Mouse (Mus musculus): ENCODE measurements around the gene Fam114a1.

Gene Fam114a1

GRCm38 (mm10) chr5:65006011-65006491 lies 36.2 kb downstream of the Fam114a1 start:
- DNase-seq: peak; percentile 63

DNA sequence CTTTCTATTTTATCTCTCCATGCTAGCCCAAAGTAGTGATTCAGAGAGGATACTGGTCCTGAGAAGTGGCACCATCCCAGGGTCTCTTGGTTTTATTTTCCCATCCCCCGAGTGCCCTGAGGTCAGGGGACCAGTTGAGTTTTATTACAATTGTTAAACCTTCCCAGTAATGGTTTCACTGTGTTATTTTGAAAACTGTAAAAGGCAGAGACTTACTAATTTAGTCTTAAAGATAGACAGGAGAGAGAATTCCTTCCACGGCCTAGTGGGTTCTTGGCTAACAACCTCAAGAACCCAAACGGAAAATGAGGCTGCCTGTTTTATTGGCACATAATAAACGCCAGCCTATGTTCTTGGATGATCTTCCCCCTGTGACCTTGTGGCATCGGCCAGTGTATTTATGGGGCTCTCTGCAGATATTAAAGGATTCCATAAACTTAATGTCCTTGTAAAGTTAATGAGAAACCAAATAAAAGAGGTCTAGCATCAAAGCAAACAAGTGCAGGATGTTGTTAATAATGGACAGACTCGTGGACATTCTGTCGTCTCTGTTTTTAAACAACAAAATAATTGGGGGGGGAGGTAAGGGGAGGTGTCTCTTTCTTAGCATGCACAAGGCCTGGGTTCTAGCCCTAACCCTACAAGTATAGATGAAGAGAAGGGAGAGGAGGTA lies 42.2 kb downstream of the Fam114a1 start:
- DNase-seq: no peak

DNA sequence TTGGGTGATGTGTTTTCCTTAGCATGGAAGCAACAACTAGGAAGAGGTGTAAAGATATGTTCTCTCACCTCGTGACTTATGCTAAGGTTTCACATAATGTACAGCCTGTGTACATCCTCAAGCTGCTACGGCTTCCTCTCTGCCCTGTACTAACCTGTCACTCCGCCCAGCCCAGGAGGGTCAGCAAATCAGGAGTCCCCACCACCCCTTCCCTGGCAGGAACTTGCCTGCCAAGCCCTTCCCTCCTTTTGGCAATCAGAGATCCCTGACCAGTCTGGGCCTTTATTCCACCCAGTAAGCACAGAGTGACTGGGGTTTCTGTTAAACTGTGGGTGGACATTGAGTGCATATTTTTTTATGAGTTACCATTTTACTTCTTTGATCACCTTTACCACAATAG lies 45.6 kb downstream of the Fam114a1 start:
- no peak for DNase-seq

DNA sequence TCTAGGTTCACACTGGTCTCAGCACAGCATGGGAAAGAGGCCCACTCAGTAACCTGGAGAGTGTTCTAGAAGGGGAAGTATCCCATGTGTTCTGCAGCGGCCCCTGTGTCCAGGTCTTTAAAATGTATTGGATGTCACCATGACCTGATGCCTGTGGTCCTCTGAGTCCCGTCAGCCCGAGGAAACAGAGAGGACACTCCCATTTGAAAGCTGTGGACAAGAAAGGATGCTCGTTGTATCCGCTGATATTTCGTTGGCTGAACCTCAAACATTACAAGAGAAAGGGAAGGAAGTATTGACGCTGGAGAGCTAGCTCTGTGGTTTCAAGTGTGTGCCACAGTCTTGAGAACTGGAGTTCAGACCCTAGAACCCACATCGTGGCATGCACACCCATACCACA lies 49.2 kb downstream of the Fam114a1 start:
- no peak for DNase-seq

- DNase-seq: peak; percentile 30
These were observed 50.0 kb downstream of the Fam114a1 start for GRCm38 (mm10) chr5:65019823-65020222.

DNA sequence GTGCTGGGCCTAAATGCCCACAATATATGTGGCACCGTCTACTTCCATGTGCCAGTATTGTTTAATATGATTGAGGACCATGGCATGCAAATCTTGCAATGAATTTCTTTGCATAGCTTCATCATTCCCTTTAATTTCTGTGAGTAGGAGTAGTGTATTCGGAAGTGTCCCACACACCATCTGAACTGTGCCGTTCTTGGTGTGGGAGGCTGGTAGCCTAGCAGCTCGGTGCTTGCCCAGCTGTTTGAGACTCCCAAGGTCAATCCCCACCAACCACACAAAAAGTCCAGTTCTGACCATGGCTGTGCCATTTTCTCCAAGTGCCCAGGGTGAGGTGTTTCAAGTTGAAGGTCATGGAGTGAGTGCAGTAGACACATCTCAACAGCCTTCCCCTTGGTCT lies 52.1 kb downstream of the Fam114a1 start:
- no peak for DNase-seq

DNA sequence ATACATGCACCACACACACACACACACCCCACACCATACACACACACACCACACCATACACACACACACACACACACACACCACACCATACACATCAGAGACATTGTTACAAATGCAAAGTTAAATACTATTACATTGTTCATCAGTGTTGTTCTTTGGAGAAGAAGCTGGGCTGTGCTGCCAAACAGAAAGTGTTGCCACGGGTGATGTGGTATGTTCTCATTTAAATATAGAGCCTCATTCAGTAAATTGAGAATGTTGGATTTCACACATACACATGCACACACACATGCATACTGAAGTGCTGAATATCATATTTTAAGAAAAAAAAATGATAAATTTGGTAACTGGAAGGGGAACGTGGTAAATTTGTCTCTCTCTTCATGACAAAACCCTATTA lies 54.8 kb downstream of the Fam114a1 start:
- no peak for DNase-seq

DNA sequence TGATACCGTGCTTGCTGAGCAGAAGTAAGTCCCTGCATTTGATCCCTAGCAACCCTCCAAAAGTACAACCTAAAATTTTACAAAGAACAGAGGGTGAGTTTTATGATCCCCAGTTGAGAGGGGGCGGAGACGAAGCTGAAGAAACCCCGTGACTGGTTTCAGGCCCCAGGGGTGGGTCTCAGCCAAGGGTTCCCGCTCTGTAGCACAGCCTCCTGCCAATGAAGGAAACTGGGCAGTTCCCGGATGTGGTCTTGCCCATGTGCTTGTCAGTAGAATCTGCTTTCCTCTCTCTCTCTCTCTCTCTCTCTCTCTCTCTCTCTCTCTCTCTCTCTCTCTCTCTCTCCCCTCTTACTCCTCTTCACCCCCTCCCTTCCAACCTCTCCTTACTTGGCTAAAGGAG lies 56.0 kb downstream of the Fam114a1 start:
- no peak for DNase-seq

DNA sequence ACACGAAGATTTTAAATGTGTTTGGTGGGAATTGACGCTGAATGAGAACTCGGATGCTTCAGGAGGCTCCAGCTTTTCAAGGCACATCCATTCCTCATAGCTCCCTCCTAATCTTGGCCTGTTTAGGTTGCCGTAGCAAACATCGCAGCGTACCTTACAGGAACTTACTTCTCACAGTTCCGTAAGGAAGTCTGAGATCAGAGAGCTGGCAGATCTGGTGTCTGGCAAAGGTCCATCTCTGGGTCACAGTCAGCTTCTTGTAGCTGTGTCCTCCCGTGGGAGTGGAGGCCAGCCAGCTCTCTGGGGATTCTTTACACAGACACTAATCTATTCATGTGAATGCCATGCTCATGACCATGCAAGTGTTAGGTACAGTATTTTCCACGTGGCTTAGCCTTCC lies 56.9 kb downstream of the Fam114a1 start:
- no peak for DNase-seq

- DNase-seq: peak; percentile 49
These were observed 58.1 kb downstream of the Fam114a1 start for GRCm38 (mm10) chr5:65028019-65028418.

DNA sequence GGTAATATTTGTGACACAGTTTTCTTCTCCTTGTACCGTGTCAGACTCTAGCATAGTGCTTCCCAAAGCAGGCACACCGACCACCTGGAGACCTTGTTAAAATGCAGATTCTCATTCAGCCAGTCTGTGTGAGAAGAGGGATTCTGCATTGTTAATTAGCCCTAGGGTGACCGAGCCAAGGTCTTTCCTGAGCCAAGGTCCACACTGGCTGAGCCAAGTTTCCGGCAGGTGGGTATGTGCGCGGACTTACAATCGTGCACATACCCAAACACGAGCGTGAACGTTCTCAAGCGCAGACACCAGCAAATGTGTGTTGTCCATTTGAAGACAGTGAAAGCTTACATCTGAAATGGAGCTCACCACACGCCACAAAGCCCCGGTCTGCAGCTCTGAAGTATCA lies 66.7 kb downstream of the Fam114a1 start:
- DNase-seq: no peak

DNA sequence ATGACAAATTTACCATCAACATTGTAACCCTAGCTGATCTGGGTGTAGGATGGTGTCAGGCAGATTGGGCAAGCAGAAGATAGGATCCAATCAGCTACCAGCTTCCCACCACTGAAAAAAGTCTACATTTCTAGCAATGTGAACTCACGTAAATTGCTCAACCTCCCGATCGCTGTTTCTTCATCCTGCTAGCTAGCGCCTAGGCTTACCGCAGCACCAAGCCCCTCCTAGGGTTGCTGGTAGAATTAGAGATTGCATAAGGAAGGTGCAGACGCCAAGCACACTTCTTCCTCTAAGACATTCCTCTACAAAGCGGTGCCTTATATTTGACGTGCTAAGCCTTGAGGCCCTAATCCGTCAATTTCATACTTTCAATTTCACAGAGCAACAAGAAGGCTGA lies 68.4 kb downstream of the Fam114a1 start:
- no peak for DNase-seq

DNA sequence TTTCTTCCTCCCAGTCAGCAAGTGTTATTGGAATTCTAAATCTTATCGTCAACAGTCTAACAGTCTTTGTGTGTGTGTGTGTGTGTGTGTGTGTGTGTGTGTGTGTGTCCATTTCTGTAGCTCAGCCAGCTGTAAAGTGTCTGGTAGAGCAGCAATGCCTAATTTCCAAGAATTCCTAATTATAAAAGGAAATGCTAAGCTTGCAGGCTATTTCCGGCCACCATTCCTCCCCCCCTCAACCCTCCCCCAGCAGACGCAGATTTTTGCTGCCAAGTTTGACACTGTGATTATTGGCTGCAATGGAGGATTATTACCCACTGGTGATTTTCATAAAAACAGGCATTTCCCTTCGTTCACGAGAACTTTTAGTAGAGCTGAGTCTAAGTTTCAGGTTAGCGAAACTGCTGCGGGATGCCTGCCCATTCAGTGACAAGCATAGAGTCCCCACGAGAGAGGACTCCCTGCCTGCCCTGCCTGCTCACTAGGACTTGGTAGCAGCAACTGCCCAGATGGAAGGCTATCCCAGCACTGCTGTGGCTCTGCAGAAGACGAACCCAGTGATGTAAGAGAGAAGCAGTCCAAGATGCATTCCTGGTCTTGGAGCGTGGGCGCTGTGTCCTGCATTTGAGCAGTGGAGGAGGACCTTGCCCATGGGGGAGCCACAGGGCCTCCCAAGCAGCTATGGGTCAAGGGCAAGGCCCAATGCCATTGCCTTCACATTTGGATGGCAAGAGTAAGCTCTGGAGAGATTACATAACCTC lies 69.1 kb downstream of the Fam114a1 start:
- no peak for DNase-seq

GRCm38 (mm10) chr5:65040463-65040862 lies 70.6 kb downstream of the Fam114a1 start:
- DNase-seq: no peak

- DNase-seq: no peak
These were observed 73.6 kb downstream of the Fam114a1 start for GRCm38 (mm10) chr5:65043407-65043895.

GRCm38 (mm10) chr5:65045642-65046370 lies 75.9 kb downstream of the Fam114a1 start:
- no peak for DNase-seq

DNA sequence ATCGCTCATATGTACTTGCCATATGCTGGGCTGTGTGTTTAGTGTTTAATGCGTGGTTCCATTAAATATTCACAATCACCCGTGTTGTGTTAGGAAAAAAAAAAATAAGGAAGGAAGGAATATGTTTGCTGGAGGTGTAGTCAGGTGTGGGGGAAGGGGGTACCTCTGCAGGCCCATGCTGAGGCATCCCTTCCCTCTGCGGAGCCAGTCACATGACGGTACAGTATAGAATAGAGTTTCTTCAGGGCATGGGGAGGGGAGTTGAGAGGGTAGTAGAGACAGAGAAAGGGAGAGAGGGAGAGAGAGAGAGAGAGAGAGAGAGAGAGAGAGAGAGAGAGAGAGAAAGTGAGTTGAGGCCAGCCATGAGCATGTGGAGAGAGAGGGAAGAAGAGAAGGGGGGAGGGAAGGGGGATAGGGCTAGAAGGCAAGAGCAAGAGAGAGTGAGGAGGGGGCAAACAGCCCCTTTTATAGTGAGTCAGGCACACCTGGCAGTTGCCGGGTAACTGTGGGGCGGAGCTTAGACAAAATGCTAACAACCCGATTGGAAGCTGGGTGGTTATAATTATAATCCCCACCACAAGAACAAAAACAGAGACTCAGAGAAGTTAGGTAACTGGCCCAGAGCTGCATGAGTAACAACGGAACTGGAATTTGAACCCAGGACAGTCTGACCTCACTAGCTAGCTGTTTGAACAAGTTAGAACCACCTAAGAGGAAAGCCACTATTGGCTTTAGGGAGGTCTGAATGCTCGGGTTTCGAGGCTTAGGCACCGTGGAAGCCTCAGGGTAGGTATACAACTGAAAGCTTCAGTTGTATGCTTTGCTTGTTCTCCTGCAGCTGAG lies 76.8 kb downstream of the Fam114a1 start:
- no peak for DNase-seq

- no peak for DNase-seq
These were observed 77.5 kb downstream of the Fam114a1 start for GRCm38 (mm10) chr5:65047285-65047855.

DNA sequence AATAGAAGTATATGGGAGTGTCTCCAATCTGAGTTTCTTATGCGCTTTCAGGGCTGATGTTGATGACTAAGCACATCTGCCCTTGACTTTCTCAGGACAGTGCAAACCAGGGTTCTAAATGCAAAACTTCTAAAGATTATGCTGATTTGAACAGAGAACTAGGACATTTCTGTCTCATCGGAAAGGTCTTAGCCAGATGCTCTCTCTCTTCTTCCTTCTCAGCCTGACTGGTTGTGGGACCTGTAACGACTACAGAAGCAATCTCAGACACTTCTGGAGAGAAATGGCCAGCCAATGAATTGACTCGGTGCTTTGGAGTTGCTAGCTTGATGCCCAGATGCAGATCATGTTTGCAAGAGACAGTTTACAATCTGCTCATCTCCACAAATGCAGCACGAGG lies 80.0 kb downstream of the Fam114a1 start:
- no peak for DNase-seq

- DNase-seq: no peak
These were observed 81.6 kb downstream of the Fam114a1 start for GRCm38 (mm10) chr5:65051513-65051912.

DNA sequence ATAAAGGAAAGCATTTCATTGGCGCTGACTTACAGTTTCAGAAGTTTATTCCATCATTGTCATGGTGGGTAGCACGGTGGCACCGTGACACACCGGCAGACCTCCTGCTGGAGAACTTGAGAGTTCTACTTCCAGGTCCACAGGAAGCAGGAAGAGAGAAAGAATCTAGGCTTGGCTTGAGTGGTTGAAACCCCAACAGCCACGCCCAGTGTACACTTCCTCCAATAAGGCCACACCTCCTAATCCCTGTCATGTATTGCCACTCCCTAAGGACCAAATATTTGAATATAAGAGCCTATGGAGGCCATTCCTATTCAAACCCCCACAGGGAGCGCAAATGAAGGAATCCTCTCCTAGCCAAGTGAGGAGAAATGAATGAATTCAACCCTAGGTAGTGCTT lies 87.7 kb downstream of the Fam114a1 start:
- DNase-seq: no peak

DNA sequence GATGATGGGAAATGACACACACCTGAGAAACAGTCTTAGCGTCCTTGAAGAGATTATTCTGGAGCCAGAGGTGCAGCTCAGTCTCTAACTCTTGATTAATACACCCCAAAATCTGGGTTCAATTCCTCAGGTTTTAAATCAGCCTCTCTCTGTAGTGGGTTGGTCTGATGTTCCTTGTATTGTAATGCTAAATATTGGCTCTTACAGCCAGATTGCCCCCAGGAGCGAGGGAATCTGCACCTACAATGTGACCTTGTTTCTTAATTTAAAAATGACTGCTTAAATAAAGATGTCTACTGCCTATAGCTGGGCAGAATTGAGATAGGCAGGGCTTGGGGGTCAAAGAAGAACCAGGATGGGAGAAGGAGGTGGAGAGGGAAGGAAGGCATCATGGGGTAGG lies 89.9 kb downstream of the Fam114a1 start:
- DNase-seq: no peak
